Mouse (Mus musculus) layer of hippocampus, postnatal 10 days (tissue): ENCODE measurements at regions not wholly inside any gene's neighbourhood (a gene's known extent, or its start where the extent isn't known, plus 50 kb on each side); places are given as distances from the start of the nearest gene placed in this dataset.
"Not testable (repeated sequence)": the region's sequence is repeated elsewhere in the genome, so short reads cannot be mapped to it uniquely, and the experiment has no call there.

ENCODE experiments used
- DNase-seq, 2 experiments: peaks; one replicate each; pipeline ENCODE4 v3.0.0; 2021; ENCODE audit warnings: low spot score in 2 of 2

DNA sequence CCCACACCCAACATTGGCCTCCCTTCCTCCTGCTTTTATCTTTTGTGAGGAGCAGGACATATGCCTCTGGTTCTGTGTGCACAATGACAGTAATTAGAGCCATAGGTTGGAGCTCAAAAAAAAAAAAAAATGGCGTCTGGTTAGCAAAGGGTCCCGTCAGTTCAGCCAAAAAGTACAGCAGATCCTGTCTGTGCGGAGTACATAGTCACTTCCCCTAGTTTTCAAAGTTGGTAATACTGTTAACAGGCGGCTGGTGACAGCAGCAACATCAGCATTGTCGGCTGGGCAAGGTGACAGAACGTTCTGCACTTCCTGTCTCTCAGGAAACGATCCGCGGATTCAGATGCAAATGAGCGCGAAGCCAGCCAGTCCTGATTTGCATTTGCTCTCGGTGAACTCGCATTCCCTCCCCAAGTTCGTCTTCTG lies 642.4 kb upstream of the Gm19410 start:
- peak; percentile 38 to 51 for DNase-seq

DNA sequence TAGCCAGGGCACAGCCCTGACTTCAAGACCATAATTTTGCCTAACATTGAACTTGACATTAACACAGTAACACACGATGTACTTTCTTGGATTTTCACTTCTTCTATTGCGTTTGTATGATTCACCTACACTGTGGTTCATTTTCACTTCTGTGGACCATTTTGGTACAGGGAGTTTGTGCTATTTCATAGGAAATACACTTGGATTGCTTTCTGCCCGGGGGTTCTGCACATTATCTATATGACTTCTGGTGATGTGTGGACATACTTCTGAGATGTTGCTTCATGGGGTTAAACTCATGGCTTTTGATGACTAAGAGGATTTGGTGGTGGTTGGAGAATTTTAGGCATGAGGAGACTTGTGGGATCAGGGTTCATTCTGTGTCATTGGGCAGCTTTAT lies 640.4 kb upstream of the Gm19410 start:
- DNase-seq, result no peak

DNA sequence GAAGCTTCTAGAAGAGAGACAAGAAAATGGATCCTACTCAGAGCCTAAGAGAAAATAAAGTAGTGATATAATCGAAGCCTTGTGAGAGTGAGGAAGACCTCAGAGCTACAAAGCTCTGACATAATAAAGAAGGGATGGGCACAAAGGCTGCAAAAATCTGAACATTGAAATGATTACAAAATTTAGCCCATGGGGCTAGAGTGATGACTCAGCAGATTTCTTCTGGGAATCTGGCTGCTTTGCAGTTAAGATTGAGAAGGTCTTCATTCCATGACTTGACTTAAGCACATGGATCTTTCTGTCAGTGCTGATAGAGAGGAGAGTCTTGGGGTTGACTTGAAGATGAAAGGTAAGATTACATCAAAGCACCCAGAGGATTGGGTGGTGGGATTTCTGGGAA lies 633.3 kb upstream of the Gm19410 start:
- no peak for DNase-seq

DNA sequence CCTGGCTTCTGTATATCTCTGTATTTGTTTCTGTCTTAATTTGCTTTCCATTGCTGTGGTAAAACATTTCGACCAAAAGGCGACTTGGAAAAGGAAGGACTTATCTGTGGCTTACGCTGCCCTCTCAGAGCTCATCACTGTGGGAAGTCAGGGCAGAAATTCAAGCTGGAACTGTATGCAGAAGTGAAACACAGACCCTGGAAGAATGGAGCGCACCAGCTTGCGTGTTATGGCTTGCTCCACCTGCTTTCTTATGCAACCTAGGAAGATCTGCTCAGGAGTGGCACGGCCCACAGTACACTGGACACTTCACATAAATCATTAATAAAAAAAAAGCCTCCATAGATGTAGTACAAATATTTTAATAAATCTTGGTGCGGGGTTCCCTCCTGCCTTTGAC lies 630.0 kb upstream of the Gm19410 start:
- DNase-seq, result no peak

DNA sequence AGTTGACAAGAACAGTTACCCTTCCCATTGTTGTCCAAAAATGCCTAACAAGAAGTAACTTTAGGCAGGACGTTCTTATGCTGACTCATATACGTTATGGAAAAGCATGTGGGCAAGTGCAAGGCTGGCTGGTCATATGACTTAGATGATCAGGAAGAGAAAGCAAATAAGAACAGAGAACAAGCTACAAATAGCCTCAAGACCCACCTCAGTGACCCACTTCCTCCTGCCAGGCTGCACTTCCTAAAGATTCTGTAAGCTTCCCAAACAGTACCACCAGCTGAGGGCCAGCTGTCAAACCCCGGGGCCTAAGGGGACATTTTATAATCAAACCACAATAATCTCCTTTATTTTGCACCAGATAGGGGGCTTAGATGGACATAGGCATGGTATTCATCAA lies 628.9 kb upstream of the Gm19410 start:
- DNase-seq, result no peak

DNA sequence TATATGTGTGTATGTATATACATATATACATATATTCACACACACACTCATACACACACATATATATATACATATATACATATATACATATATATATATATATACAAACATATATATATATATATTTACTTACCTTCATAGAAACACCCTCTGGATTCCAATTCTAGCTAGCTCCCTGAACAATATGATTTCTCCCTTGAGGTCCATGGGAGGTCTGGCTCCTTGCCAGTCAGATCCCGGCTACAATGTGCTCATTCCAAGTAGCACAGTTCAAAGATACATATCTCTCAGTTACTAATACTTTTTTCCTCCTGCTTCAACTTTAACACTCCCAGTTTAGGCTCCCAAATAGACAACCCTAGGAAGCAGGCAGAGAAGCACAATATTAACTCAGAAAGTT lies 624.8 kb upstream of the Gm19410 start:
- no peak for DNase-seq

DNA sequence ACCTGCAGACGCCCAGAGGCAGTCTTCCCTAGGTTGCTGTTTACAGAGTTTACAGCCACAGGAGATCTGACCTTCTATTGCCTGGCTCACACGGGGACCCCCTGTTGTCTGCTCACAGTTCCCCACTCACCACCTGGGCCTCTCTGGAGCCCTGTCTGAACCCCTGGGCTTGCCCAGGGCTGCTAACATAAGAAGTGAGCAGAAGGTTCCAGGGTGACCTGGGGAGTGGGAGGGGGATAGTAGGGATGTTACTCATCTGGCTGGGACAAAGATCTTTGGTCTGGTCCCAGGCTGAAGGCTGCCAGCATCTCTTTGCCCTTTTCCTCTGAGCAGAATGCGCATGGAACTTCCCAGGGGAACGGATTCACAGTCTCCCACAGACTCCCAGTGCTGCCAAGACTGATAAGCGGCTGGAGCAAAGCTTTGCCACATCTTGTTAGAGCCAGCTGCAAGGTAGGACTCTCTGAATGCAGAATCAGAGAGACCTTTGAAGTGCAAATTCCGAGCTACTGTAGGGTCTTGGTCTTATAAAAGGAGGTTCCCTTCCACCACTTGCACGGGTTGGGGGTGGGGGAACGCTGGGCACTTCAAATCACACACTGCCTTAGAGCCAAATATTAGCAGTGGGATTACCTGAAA lies 622.5 kb upstream of the Gm19410 start:
- no peak for DNase-seq

DNA sequence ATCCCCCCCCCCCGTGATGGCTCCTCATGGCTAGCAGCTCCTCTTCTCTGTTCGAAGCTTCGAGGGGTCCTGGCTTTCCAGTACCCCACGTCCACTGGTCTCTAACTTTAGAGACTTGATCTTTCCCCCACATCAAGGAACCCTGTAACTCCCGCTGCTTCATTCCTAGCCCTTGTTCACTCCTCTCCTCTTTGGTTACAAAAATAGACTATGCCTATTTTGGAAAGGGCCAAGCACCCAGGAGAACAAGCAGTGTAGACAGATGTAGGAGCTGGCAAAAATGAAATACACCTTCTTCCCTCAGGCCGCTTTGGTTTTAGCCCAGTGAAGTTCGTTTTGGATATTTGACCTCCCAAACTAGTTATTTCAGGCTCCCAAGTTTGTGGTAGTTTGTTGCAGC lies 621.9 kb upstream of the Gm19410 start:
- DNase-seq, result no peak

DNA sequence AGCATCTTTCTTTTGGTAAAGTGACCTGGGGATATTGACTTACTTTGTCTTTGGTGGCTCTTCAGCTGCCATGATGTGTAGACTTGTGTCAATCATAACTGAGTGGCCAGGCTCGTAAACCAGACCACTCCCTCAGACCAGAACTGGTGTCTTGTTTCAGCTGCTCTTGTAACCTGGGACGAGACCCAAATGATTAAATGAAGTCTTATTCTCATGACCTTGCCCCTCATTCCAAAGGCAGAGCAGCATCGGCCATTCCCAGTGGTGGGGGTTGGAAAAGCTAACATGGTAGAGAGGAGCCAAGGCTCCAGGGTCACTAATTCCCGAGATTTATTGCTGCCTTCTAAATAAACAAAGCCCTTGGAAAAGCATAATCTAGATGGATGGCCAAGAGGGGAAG lies 621.2 kb upstream of the Gm19410 start:
- no peak for DNase-seq

DNA sequence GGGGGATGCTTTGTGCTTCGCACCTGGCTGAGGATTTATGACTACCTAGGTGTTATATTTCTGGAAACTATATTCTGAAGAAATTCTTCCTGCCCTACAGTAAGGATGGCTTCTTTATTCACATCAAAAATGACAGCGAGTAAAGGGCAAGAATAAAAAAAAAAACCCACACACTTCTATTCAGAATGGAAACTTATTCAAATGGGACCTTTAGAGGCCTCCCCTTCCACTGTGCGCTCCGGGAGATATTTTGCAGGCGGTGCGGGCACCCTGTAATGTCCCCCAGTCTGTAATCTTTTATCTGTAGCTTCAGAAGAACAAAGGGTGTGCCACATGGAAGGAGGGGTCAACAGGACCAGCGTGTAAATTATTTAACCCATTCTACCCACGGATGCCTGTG lies 618.1 kb upstream of the Gm19410 start:
- no peak for DNase-seq

DNA sequence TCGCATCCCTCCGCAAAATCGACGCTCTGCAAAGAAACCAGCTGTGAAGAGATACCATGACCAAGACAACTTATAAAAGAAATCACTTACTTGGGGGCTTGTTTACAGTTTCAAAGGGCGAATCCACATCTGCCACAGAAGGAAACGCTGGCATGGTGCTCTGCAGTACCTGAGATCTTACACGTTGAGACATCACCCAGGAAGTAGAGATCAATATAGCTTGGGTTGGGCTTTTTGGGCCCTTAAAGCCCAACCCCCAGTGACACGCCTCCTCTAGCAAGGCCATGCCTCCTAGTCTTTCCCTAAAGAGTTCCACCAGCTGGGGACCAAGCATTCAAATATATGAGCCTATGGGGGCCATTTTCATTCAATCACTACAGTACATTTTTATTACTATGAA lies 617.6 kb upstream of the Gm19410 start:
- no peak for DNase-seq

DNA sequence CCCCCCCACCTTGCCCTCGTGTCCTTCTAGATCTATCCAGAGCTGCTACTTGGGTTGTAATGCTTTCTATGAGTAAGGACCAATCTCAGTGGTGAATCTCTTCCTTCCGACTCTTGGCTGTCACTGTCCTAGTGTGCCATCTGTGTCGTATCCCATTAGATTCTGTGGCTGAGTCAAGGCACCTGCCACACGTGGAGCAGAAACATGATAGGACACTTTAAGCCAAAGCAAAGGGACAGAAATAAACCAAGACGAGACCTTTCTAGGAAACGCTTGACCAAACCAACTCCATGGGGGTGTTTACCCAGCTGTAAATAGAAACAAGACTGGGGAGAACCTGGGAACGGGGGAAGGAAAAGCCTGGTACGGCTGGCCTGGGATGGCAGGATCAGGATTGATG lies 613.0 kb upstream of the Gm19410 start:
- no peak for DNase-seq

DNA sequence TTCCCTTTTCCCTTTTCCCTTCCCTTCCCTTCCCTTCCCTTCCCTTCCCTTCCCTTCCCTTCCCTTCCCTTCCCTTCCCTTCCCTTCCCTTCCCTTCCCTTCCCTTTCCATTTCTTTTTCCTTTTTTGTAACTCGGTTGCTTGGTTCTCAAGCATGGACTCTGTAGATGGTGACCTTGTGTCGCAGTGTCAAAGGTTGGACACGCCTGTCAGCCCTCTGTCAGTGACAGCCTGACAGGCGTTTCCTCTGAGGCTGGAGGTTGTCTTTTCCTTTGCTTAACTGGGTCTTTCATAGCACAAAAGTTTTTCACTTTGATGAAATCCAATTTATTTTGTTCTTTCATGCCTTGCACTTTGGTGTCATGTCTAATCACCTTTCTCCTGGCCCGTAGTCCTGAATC lies 609.3 kb upstream of the Gm19410 start:
- no peak for DNase-seq

DNA sequence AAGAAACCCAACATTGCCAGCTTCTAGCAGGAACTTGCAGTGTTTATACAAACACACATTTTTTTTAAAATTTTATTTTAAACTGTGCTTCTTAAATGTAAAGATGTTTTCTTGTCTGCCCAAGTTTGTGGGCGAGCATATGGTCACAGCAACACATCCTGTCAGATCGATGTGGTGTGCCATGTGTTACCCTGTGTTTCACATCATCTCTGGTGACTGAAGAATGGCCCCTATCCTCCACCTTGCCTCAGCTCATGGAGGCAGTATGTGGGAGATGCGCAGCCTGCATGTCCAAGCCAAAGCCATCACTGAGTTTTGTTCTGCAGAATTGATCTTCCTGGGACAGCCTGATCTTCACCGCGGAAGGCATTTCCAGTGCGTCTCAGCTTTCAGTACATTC lies 607.9 kb upstream of the Gm19410 start:
- no peak for DNase-seq

DNA sequence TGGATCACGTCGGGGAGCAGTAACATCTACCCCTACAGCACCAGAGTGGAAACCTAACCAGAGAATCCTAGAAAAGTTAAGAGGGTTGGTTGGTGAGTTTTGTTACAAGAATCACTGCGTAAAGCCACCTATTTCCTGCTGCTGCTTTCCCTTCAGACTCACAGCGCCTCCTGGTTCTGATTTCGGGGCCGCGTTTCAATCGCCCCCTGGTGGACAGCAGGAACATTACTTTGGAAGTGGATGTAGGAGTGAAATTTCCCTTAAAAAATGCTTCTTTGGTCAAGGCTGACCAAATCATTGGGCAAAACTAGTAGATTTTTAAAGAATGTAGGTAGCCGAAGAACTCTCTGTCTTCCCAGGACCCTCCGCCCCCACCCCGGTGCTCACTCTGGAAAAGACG lies 606.3 kb upstream of the Gm19410 start:
- peak; percentile 69 to 81 for DNase-seq

DNA sequence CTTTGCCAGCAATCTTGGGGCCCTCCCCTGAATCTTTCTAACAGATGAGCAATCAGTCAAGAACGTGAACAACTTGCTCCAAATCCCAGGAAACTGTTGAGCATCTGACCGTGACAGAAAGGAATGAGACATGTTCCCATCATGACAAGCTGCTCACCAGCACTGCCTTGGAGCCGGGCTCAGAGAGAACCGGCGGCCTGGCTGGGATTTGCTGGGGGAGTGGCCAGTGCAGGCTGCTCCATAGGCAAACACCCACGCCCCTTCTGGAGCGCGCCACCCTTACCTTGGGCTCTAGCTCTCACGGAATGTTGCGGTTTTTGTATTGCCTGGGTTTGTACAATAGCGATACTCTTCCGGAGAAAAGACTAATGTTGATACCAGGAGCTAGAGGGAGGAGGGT lies 605.4 kb upstream of the Gm19410 start:
- peak; percentile 43 to 51 for DNase-seq

DNA sequence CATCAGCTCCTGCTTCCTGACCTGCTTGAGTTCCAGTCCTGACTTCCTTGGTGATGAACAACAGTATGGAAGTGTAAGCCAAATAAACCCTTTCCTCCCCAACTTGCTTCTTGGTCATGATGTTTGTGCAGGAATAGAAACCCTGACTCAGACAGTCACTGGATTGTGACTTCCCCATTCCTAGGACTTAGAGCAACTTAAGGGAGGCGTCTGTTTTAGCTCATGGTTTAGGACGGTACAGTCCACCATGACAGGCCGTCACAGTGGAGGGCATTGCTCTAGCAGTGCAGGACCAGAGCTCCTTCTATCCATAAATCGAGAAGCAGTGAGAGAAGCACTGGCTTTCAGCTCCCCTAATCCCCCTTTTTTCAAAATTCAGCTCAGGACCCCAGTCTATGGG lies 603.4 kb upstream of the Gm19410 start:
- DNase-seq, result not testable (repeated sequence)

DNA sequence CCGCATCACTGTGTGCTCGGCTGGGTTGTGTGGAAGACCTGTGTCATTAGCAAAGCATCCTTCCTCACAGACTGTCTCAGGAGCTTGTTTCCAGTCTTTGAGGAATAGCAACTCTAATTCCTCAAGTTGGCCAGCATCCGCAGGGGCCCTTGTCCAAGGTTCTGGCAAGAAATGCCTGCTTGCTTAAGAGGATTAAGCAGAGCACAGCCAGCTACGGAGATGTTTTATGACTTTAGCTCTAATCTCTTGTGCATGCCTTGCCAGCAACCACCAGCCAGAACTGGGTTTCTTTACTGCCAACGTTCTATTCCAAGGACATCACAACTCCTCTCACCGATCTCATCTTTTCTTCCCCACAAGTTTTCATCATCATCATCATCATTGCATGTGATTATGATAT lies 599.0 kb upstream of the Gm19410 start:
- DNase-seq, result no peak

DNA sequence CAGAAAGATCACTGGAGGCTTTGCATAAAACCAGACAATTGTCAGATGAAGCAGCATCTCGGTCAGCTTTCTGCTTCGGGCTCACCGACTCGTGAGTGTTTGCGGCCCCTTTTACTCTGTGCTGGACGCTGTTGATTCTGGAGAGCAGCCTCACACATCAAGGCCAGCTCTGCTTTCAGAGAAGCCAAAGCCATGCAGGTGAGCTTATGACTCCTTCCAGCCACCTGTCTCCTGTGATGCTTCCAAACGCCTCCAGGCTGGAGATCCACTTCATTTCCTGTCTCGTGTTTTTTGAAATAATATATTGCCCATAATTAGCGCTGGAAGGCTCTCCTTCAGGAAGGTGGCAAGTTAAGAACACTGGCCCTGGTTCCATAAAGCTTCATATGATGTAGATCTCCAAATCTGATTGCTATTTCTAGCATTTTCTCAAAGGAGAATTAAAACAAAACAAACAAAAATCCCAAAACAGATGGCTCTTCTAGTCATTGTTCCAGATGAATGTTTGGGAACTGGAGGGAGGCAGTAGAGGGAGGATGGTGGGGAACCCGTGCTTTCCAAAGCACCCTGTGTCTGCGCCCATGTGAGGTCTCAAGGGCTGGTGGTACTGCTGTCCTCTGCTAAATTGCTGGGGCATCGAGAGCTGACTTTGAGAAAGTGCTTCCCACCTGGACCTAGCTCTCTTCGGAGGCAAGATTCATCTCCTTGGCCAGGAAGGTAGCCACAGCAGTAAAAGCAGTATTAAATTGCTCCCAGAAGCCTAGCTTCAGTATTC lies 593.9 kb upstream of the Gm19410 start:
- no peak for DNase-seq

DNA sequence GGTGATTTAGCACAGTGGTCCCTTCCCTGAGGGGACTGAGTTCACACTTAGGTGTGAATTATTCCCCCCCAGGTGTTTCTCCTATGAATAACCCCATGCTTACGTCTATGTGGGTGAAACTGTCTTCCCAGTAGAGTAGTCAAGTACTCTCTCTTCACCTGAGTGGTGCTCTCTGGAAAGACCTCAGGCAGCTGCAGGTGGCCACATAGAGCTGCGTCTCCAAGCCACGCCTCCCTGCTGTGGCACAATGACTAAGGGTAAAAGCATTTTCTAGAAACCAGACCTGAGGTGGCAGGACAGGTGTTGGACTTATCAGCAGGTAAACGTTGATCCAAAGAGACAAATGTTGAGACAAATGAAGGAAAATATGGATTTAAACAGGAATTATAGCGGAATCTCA lies 588.3 kb upstream of the Gm19410 start:
- DNase-seq, result no peak

DNA sequence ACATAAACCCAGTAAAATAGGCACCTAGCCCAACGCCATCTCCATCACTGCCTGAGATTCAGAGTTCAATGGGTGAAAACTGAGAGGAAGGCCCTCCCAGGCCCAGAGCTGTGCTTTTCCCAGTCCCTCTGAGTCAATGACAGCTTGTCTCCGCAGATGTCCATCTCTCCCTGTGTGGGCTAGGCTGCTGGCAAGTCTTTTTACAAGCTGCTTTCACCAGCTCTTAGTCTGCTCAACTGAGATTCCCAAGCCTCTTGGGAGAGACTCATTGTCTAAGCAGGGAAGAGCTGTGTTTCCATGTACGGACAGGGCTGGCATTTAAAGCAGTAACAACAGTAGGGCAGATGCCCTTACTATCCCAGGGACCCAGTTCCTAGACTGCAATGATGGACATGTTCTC lies 585.5 kb upstream of the Gm19410 start:
- DNase-seq, result peak; percentile 52 to 60

DNA sequence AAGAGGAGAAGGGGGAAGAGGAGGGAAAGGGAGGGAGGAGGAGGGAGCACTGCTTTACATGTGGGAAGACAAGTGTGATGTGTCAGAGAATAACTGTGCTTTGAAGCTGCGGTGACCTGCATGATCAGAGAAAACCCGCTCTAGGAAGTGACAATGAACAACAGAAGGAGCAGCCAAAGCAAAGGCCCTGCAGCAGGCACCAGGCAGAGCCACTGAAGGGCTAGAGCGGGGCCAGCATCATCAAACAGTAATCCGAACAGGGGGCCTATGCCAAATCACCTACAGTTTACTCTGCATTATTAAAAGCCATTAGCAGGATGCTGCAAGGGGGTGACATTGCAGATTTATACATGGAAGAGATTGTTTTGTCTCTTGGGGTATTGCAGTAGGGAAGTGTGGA lies 583.4 kb upstream of the Gm19410 start:
- no peak for DNase-seq

DNA sequence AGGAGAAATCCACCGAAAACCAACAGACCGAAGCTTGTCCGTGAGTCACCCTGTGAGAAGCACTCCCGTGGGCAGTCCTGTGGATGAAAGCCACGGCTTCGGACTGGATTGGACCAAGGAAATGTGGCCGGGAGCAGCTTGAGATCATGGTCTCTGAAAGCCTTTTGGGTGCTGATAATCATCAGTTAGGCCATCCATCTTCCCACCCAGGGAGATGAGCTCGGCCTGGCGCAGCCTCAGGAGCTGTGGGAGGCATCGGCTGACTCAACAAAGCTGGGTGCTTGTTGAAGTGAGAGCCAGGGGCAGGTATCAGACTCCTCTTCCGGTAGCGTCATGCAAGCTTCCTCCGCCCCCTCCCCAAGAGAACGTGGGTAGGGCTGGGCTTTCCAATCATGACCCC lies 582.2 kb upstream of the Gm19410 start:
- no peak for DNase-seq
